Mouse (Mus musculus): ENCODE results near the gene Ogfrl1.
"Not testable (repeated sequence)": the region's sequence is repeated elsewhere in the genome, so short reads cannot be mapped to it uniquely, and the experiment has no call there.

Ogfrl1 gene

GRCm38 (mm10) chr1:23397623-23398022 lies at the start of gene Ogfrl1:
TSS of gene Ogfrl1 (minus strand) at chr1:23397772.
- in situ Hi-C loops (cut with MboI, MseI) = no loop called here

GRCm38 (mm10) chr1:23445736-23446424 lies 48.3 kb upstream of the Ogfrl1 start:
- in situ Hi-C loops (cut with MboI, MseI) = no loop called here

DNA sequence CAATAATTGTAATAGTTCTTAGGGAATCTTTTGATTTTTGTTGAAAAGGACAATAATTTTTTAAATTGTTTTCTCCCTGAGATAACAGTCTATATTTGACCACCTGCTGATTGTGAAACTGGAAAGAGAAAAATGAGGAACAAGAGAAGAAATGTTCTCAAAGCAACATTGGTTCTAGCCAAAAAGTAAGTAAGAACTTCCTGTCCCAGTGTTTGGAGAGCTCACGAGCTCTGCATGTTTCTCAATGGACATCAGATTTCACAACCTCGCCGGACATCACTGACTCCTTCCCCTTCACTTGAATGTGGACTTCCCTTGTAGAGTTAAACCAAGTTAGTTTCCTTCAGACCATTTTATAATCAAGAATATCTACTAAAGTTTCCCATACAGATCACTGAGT lies 36.0 kb upstream of the Ogfrl1 start:
- in situ Hi-C loops (cut with MboI, MseI) = no loop called here

DNA sequence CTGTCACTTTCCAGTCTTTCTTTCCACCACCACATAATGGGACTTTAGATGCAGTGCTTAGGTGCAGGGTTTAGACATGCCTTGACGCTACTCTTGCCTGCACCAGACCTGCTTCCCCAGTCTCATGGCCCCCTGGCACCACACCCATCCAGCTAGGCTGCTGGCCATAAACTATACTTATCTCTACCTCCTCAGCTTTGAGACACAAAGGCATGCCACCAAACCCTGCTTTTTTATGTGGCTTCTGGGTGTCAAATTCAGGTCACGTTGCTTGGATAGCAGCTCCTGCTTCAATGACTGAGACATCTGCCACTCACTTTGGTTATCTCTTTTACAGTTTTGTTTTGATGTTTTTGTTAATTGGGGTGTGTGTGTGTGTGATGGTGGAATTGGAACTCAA lies 28.9 kb upstream of the Ogfrl1 start:
- in situ Hi-C loops (cut with MboI, MseI) = no loop called here

GRCm38 (mm10) chr1:23418941-23419340 lies 21.4 kb upstream of the Ogfrl1 start:
- in situ Hi-C loops (cut with MboI, MseI) = no loop called here

- in situ Hi-C loops (cut with MboI, MseI) = no loop called here
These were observed 20.5 kb upstream of the Ogfrl1 start for GRCm38 (mm10) chr1:23418059-23418458.

- in situ Hi-C loops (cut with MboI, MseI) = no loop called here
These were observed 20.0 kb upstream of the Ogfrl1 start for GRCm38 (mm10) chr1:23417562-23417961.

DNA sequence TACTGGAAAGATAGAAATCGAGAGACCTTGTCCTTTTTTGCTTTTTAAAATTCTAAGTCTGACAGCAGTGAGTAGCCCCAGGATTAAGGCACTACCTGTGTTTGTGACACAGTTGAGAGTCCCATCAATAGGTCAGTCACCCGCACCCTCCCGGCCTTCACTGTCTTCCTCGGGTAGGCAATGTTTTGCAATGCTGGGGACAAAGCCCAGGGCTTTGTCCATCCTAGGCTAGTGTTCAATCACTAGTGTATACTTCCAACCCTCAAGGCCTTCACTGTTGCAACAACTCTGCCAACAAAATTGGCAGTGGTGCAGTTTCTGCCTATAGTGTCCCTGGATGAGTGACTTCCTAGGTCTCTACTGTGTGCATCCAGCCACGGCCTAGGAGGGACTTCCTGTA lies 14.0 kb upstream of the Ogfrl1 start:
- in situ Hi-C loops (cut with MboI, MseI) = no loop called here

DNA sequence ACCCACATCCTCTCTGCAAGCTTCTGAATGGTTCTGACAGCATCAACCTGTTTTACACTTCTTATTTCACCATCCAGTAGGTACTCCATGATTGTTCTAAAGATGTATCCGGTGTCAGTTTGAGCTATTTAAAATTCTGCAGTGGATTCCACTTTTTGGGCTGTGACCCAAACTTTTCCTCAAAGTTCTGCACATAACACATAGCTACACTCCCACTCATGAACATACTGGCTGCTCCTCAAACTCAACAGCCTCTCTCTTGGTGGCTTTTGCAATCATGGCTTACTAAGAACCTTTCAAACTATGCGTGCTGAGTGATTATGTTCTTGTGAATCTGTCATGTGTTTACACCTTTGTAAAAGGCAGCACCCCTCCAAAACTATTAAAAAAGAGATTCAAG lies 12.4 kb upstream of the Ogfrl1 start:
- in situ Hi-C loops (cut with MboI, MseI) = no loop called here

DNA sequence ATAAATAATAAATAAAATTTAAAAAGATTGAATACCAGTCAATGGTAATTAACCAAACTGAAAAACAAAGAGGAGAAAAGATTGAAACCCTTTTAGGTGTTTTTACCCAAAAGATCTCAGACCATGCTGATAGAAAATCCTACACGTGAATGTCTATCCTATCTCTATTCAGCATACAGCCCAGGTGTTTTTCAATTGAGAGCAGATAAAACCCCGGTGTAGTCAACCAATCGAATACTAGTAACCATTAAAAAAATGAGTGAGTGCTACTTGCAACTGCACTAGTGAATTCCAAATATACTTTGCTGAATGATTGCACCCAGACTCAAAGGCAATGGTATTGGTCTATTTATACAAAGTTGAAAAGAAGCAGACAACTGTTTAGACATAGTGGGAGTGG lies 4.8 kb upstream of the Ogfrl1 start:
- in situ Hi-C loops (cut with MboI, MseI) = no loop called here

- in situ Hi-C loops (cut with MboI, MseI) = no loop called here
These were observed 2.0 kb upstream of the Ogfrl1 start for GRCm38 (mm10) chr1:23399552-23399951.

DNA sequence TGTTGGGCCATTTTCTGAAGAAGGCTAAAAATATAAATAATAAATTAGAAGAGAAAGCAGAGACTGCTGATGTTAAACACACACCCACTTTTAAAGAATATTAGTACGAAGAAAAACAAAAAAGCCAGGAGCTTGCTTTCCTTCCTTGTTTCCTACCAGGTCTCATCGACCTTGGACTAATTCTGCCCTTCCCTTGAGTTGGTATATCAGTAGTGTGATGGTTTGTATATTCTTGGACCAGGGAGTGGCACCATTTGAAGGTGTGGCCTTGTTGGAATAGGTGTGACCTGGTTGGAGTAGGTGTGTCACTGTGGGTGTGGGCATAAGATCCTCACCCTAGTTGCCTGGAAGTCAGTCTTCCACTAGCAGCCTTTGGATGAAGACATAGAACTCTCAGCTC lies 3.2 kb downstream of the Ogfrl1 start:
- in situ Hi-C loops (cut with MboI, MseI) = not testable (repeated sequence)

- in situ Hi-C loops (cut with MboI, MseI) = no loop called here
These were observed 5.8 kb downstream of the Ogfrl1 start for GRCm38 (mm10) chr1:23391744-23392143.

DNA sequence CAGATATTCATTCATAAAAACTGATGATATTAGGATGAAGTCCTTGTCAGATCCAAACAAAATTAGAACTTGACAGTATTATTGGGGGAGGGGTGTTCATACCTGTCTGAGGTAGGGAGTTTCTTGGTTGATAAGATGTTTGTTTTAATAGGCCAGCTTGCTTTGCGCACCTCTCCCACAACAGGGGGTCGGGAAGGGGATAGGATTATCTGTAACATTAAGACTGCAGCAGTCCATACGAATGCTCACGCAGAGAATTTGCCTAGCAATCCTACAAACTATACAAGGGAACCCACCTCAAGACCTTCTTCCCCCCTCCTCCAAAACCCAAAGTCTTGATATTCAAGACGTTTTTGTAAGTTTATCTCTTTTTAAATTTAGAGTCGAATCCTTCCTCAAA lies 13.2 kb downstream of the Ogfrl1 start:
- in situ Hi-C loops (cut with MboI, MseI) = loop anchor here (5.0 to 10.0 kb wide), 2 partner anchors 97 to 630 kb away; no protein-coding TSS in a partner anchor

DNA sequence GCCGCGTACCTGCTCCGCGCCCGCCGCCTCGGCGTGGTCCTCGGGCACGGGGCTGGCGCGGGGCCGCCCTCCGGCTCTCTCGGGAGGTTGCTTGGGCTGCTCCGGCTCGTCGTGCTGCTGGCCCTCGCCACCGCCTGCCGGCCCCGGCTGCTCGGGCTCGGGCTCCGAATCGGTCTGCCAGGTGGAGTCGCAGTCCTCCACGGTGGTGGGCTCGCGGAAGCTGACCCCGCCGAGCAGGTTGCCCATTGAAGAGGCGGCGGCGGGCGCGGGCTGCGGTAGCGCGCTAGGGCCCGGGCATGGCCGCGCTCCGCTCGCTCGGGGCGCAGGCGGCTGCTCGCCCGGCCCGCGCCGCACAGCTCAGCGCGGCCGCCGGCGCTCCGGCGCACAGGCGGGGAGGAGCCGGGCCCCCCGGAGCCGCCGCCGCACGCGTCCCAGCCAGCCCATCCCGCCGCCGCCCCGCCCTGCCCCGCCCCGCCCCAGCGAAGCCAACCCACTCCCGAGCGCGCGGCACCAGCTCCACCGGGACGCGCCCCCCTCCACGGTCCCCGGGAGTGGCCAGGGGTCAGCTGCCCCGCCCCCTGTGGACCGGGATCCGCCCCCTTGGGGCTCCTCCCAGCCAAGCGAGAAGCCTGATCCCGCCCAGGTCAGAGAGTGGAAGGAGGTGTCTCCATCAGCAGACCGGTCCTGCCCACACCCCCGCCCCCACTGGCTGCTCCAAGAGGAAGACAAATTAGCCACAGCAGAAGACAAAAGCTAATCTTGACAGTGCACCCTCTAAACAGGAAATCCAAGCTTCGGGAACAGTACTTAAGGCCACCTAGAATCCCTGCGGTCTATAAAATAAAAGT lies 14.5 kb downstream of the Ogfrl1 start:
- in situ Hi-C loops (cut with MboI, MseI) = loop anchor here (5.0 to 10.0 kb wide), 2 partner anchors 96 to 632 kb away; no protein-coding TSS in a partner anchor

GRCm38 (mm10) chr1:23382461-23382805 lies 15.1 kb downstream of the Ogfrl1 start:
- in situ Hi-C loops (cut with MboI, MseI) = loop anchor here (5.0 to 10.0 kb wide), 2 partner anchors 95 to 632 kb away; no protein-coding TSS in a partner anchor

DNA sequence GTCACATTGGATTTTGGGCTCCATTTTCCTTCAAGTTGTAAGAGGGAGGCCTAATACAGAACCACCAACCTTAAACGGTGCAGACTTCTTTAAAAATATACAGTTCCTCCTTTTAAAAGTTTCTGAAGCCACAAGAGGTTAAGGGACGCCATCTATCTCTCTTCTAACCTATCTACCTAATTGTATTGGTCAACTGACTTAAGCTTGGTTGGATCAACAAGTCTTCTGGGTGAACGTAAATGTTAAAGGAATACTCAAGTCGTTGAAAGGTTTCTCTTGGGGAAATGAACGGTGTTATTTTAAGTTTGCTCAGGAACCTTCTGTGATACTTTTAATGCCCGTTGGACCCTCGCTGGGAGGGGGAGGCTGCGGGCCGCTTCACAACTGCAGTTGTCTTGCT lies 15.5 kb downstream of the Ogfrl1 start:
- in situ Hi-C loops (cut with MboI, MseI) = loop anchor here (5.0 to 10.0 kb wide), 2 partner anchors 95 to 633 kb away; no protein-coding TSS in a partner anchor

DNA sequence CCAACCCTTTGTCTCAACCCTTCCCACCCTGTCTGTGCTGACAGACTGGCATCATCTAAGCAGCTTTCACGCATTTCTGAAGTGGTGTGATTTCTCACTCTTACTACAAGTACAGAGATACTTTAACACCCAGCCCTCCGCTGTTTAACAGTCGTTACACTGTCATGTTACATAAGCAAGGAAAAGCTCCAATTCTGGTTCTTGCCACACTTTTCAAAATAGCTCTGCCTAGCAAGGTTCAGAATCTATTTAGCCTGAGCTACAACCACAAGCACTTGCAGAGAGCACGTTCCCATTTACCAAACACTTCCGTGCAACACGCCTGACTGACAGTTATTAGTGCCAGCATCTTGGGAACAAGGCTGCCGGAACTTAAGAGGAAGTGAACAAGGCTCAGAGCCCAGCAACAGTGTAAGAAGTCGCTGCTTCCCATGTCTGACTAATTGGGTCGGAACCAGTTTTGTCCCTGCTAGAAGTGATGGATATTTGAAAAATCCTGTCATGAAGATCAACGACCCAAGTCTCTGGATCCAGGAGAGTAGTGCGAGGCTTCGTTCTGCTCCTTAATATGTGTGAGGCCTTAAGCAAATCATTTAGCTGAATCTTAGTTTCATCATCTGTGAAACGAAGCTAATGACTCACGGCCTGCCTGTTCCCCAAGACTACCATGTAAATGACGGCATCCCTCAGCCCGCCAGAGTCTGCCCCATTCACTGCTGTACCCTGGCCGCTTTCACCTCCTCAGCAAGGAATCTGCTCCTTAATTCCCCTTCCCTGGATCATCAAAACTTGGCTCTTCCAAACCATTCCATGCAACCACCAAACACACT lies 17.4 kb downstream of the Ogfrl1 start:
- in situ Hi-C loops (cut with MboI, MseI) = loop anchor here (5.0 to 10.0 kb wide), 3 partner anchors 93 to 635 kb away; no protein-coding TSS in a partner anchor

DNA sequence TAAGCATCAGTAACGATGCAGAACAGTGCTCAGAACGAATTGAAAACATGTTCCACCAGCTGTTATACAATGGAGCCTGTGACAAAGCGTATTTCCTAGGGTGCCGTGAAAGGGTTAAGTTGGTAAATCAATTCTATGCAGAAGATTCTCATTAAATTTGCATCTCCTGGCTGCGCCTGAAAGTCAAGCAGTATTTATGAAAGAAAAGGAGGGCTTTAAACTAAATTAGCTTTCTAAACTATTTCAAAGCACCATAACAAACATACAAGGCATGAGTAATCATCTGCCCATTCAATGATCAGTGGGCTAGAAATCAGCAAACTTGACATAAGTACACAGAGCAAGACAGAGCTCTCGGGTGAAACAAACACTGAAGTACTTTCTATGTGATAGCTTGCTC lies 18.3 kb downstream of the Ogfrl1 start:
- in situ Hi-C loops (cut with MboI, MseI) = loop anchor here (5.0 kb wide), 1 partner anchor 127 kb away; no protein-coding TSS in a partner anchor

DNA sequence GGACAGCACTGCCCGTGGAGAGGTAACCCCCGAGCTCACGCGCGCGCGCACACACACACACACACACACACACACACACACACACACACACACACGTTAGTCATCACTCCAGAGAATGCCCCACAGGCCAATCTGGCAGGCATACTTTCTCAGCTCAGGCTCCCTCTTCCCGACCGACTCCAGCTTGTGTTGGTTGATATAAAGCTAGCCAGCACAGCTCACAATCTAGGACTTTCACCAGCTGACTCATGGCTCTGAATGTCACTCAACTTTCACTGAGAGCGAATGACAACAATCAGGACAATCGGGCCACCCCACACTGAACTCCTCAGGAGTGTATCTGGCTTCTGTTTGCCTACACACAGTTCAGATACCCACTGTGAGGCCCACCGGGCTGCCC lies 20.0 kb downstream of the Ogfrl1 start:
- in situ Hi-C loops (cut with MboI, MseI) = loop anchor here (5.0 kb wide), 1 partner anchor 125 kb away; no protein-coding TSS in a partner anchor

DNA sequence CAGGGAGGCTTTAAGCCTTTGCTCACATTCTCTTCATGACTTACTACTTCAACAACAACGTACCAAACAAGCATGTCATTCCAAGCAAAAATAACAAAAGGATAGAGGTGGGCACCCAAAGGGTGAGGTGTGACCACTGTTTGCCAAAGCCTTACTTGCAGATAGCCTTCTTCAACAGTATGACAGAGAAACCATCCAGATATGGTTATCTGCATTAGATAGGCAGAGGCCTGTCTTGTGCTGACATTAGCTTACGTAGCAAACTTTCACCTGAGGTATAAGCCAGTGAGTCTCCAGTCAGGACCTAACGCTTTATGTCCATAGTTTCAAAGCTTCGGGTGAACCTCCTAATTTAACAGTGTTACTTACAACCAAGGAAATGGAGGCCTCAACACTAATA lies 23.4 kb downstream of the Ogfrl1 start:
- in situ Hi-C loops (cut with MboI, MseI) = no loop called here

DNA sequence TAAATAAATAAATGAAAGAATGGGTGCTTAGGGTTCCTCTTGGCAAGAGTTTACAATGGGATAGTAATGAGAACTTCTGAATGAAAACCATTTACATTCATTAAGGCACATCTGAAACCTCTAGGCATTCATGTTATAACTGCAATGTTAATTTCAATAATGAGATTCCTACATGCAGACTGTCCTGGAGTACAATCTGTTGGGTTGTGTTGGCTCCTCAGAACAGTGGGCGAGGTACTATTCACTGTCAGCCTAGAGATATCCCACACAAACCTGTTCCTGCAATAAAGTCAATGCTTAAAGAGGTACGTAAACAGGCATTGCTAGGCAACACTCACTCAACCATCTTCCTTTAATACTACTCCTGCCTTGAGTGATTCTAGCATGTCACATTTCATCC lies 32.0 kb downstream of the Ogfrl1 start:
- in situ Hi-C loops (cut with MboI, MseI) = no loop called here

All from T-helper 1 cell (primary cell).